Mouse (Mus musculus) neural tube, embryonic 11.5 days (tissue): ENCODE results near the gene Gpr183. TPM values are rescaled to one million over a fixed set of nuclear protein-coding genes. Genes with fewer than 3 reads are reported as not detected.

Experiments used
- ATAC-seq: fragments of 200-750 bp; cut with Nextera tagmentation; 2 replicates; pipeline ENCODE4 v1.8.0; 2017; ENCODE audit warnings: moderate number of reproducible peaks, mild to moderate bottlenecking, moderate TSS enrichment, moderate library complexity; ENCODE audit not compliant: insufficient read depth, low FRiP score, low TSS enrichment
- DNase-seq: peaks from one replicate; pipeline ENCODE4 v3.0.0-alpha.2; 2015; ENCODE audit warnings: low spot score
- H3K27ac ChIP-seq: fragments of 300-500 bp; sonication (generic); 2 replicates; pipeline ENCODE4 v1.5.1; 2014; ENCODE audit warnings: low read depth, mild to moderate bottlenecking, low read length
- H3K27me3 ChIP-seq: fragments of 300-500 bp; sonication (generic); 2 replicates; pipeline ENCODE4 v1.6.1; 2014; ENCODE audit warnings: mild to moderate bottlenecking, low read length, mixed read lengths; ENCODE audit not compliant: control insufficient read depth, insufficient read depth
- H3K36me3 ChIP-seq: fragments of 300-500 bp; sonication (generic); 2 replicates; pipeline ENCODE4 v1.6.1; 2014; ENCODE audit warnings: mild to moderate bottlenecking, low read length, moderate library complexity, mixed read lengths; ENCODE audit not compliant: control insufficient read depth, insufficient read depth
- H3K4me1 ChIP-seq: fragments of 300-500 bp; sonication (generic); 2 replicates; pipeline ENCODE4 v1.6.1; 2014; ENCODE audit warnings: low read length, mixed read lengths; ENCODE audit not compliant: control insufficient read depth, insufficient read depth
- H3K4me2 ChIP-seq: fragments of 300-500 bp; sonication (generic); 2 replicates; pipeline ENCODE4 v1.6.1; 2014; ENCODE audit warnings: low read depth, mild to moderate bottlenecking, moderate library complexity
- H3K4me3 ChIP-seq: fragments of 300-500 bp; sonication (generic); 2 replicates; pipeline ENCODE4 v1.5.1; 2014; ENCODE audit warnings: low read depth, low read length
- H3K9ac ChIP-seq: fragments of 300-500 bp; sonication (generic); 2 replicates; pipeline ENCODE4 v1.6.1; 2014; ENCODE audit warnings: mild to moderate bottlenecking, low read length
- H3K9me3 ChIP-seq: fragments of 300-500 bp; sonication (generic); 2 replicates; pipeline ENCODE4 v1.6.1; 2016; ENCODE audit warnings: low read length; ENCODE audit not compliant: control insufficient read depth
- WGBS: fragments of 180-500 bp; shearing (Covaris S2); extraction: QIAGEN DNeasy Blood & Tissue Kit; methylation state at CpG from one replicate; pipeline ENCODE4 v1.1.7; 2014; 5-methylcytosine and 5-hydroxymethylcytosine counted together
- polyA plus RNA-seq: library from polyadenylated mRNA; unstranded; fragments of >200 nt; fragmentation: Nextera tagmentation; extraction: Ambion mirVana; gene quantifications from 2 replicates; pipeline ENCODE4 v1.2.1, GENCODE M21; 2014

The Gpr183 gene
- polyA plus RNA-seq, 1 experiment from 2014 or later, result 3.5 TPM

DNA sequence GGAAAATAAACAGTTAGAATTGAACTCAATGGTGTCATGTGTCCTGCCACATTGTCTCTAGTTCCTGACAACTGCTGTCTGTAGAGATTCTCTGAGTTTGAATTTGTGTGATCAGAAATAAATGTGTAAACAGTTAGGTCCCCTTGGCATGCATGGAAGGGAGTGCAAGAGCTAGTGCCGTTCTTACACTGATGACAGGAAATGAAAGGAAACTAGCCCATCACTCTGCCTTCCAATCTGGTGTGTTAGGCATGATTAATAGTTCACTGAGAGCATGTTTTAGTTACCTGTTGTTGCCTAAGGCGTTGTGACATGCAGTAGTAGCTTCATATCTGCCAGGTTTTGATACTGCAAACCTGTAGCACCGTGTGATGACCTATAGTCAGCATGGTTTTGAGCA, 17.0 kb downstream of the Gpr183 start:
- no peak for ATAC-seq
- Histone ChIP-seq H3K27me3 (no peaks in the 10 kb centered on the region), H3K4me1 (no peaks in the 10 kb centered on the region), H3K27ac (no peak overlapping the region), H3K9me3 (no peaks in the 10 kb centered on the region), H3K36me3 (no peaks in the 10 kb centered on the region), H3K4me3 (no peak overlapping the region), H3K9ac (no peak overlapping the region), H3K4me2 (no peak overlapping the region)
- WGBS, result 93% methylated on average over 3 of the region's 3 CpGs
- DNase-seq, result no peak

DNA sequence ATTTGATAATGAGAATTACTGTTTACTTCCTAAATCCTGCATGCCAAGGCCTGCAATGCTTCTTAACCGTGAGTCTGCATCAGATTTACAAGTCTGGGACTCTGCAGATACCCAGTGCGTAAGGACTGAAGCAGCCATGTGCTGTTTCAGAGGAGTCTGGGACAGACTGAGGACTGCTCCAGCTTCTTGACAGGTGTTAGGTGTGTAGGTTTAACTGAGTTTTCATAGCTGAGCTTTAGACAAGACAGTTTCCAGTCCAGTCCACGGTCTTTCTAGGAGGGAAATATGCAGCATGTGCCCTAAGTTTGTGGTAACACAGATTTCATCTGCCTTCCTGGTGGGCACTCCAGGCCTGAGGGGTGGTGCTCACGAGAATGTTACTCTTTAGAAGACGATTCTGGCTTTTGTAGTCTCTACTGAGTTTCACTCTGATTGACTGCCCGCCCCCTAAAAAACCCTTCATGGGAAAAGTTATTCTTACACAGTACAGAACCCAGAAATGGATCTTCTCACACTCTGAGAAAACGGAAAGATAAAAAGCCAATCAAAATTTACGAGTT, 17.7 kb downstream of the Gpr183 start:
- whole genome bisulfite sequencing, result 75% methylated on average over 8 of the region's 8 CpGs
- no peak overlapping the region for H3K4me3 ChIP-seq
- H3K27me3 ChIP-seq, result no peaks in the 10 kb centered on the region
- no peak for DNase-seq
- no peaks in the 10 kb centered on the region for H3K9me3 ChIP-seq
- no peak overlapping the region for H3K4me2 ChIP-seq
- H3K4me1 ChIP-seq, result no peaks in the 10 kb centered on the region
- H3K9ac ChIP-seq, result no peak overlapping the region
- no peak overlapping the region for H3K27ac ChIP-seq
- no peak for ATAC-seq
- no peaks in the 10 kb centered on the region for H3K36me3 ChIP-seq

DNA sequence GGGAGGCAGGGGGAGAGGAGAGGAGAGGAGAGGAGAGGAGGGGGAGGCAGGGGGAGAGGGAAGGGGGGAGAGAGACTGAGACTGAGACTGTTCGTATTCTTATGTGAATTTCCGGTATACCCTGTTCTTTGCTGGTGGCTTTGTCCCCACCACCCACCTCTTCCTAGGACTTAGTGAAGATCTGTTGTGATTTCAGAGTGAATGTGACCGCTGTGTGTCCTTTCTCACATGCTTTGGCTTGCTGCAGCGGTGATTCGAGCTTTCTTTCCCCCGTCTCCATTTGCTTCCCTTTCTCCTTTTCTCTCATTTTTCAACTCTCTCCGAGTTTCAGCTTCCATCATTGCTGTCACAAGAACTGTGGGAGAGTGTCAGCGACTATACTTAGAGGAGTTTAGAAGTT, 18.3 kb downstream of the Gpr183 start:
- no peak overlapping the region for H3K4me2 ChIP-seq
- H3K9me3 ChIP-seq, result no peaks in the 10 kb centered on the region
- WGBS, result 77% methylated on average over 8 of the region's 8 CpGs

DNA sequence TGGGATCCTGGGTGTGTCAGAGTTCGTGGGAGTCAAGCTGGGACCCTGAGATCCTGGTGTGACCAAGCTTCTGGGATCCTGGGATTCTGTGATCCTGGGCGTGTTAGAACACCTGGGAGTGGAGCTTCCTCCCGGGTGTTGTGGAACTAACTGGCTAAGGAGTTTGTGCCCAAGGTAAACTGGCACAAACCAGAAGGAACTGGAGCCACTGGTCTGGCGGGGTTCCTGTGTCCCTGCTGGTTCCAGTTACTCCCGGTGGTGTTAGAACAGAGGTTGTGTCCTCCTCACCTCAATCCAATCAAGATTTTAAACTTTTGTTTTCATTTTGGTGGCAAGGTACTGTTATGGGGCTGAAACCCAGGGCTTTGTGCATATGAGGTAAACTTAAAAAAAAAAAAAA, 18.9 kb downstream of the Gpr183 start:
- WGBS, result 86% methylated on average over 5 of the region's 5 CpGs
- no peaks in the 10 kb centered on the region for H3K4me1 ChIP-seq
- no peak overlapping the region for H3K4me3 ChIP-seq
- H3K4me2 ChIP-seq, result no peak overlapping the region
- H3K27ac ChIP-seq, result no peak overlapping the region
- ATAC-seq, result no peak
- no peaks in the 10 kb centered on the region for H3K36me3 ChIP-seq
- no peak overlapping the region for H3K9ac ChIP-seq
- H3K9me3 ChIP-seq, result no peaks in the 10 kb centered on the region
- no peaks in the 10 kb centered on the region for H3K27me3 ChIP-seq
- no peak for DNase-seq

More for the DNA sequence above, 18.3 kb downstream of the Gpr183 start:
- ATAC-seq (no peak), DNase-seq (no peak)
- Histone ChIP-seq H3K9ac (no peak overlapping the region), H3K4me3 (no peak overlapping the region), H3K36me3 (no peaks in the 10 kb centered on the region), H3K27ac (no peak overlapping the region), H3K27me3 (no peaks in the 10 kb centered on the region), H3K4me1 (no peaks in the 10 kb centered on the region)

DNA sequence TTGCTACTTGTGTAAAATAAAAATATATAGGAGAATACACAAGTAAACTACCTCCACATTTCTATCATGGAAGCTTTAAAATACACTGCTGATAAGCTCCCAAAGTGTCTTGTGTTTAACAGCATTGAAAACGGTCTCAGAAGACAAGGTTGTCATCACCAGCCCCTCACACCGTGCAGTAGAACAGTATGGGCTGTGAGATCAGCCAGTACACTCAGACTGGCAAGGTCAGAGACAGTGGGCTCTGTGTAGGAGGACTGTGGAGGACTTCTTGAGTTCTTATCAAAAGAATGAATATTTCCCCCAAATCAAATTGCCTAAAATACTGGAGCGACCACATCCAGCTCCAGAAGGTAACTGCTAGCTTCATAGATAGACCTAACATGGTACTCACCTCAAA, 25.4 kb downstream of the Gpr183 start:
- Histone ChIP-seq H3K4me2 (no peak overlapping the region), H3K4me3 (no peak overlapping the region), H3K9me3 (no peaks in the 10 kb centered on the region), H3K4me1 (no peaks in the 10 kb centered on the region), H3K27ac (no peak overlapping the region), H3K36me3 (0 out of 2 replicates have a peak, but pooled peaks cover 2% of the 10 kb centered on the region), H3K9ac (no peak overlapping the region), H3K27me3 (no peaks in the 10 kb centered on the region)
- WGBS, result 89% methylated on average over 3 of the region's 3 CpGs
- no peak for ATAC-seq
- no peak for DNase-seq

DNA sequence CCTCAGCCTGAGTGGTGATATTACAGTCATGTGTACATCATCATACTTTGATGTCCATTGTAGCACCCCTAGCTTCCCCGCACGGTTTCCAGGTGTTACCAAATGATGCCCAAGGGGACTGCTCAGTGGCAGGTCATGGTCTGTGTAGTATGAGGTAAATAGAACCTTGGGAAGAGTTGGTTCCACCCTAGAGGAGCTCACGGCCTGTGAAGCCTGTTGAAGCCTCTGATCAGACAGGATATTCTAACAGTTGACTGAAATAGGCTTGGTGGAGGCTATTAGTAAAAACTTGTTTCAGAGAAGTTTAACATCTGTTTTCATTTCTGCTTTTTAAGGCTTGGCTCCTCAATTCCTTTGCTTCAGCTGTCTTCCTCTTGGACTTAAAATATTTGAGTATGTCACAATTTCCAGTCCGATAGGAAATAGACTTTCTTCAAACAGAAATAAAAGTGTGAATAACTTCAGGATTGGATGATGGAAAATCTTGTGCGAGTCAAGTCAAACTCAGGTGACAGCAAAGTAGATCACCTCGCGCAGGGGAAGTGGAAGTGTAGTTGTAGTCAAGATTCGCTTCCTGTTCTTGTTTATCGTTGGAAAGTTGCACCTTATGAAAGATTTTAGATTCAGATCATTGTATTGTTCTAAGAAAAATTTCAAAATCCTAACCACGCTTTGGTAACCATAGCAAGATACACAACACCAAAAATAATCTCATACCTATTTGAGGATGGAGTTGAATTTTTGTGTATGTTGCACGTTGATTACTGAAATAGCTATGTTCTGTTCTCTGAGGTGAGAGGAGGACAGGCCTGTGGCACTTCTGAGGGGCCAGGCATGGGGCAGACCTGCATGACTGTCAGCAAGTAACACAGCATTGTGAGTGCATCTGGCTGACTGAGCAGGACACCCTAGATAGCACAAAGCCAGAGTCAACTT, 26.5 kb downstream of the Gpr183 start:
- H3K4me1 ChIP-seq, result no peaks in the 10 kb centered on the region
- H3K27me3 ChIP-seq, result no peaks in the 10 kb centered on the region
- H3K4me3 ChIP-seq, result no peak overlapping the region
- H3K9me3 ChIP-seq, result no peaks in the 10 kb centered on the region
- ATAC-seq (no peak), DNase-seq (no peak)
- no peak overlapping the region for H3K4me2 ChIP-seq
- H3K36me3 ChIP-seq, result 0 out of 2 replicates have a peak, but pooled peaks cover 2% of the 10 kb centered on the region
- no peak overlapping the region for H3K27ac ChIP-seq
- no peak overlapping the region for H3K9ac ChIP-seq
- 92% methylated on average over 11 of the region's 11 CpGs for WGBS

DNA sequence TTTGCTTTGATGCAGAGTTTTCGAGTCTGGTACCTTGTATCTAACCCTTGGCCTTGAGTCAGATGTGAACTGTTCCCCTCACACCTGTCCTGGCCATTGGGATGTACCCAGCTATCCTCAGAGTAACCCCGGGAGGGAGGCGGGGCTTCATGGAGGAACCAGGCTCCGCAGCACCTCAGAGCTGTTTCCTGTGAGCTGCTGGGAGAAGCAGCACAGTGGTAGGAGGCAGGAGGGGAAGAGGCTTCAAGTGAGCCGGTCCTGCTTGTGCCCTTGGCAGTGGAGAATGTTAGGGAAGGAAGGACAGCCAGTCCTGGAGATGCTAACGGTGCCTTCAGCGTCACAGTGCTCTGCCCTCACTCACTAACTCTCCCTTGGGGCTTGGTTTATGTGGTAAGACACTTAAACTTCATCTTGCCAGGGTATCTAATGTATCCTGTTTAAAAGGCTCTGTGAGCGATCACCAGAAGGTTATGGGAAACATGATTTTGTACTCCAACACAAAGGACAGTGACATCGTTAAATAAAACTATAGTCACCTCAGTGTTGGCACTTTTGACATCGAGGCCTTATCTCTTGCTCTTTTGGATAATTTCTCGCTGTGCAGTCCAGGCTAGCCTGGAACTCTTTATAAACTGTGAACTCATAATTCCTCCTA, 27.3 kb downstream of the Gpr183 start:
- H3K9me3 ChIP-seq, result no peaks in the 10 kb centered on the region
- WGBS, result 86% methylated on average over 11 of the region's 11 CpGs
- DNase-seq (no peak), ATAC-seq (no peak)
- H3K4me1 ChIP-seq, result no peaks in the 10 kb centered on the region
- H3K27me3 ChIP-seq, result no peaks in the 10 kb centered on the region
- no peak overlapping the region for H3K4me2 ChIP-seq
- no peak overlapping the region for H3K9ac ChIP-seq
- H3K4me3 ChIP-seq, result no peak overlapping the region
- 0 out of 2 replicates have a peak, but pooled peaks cover 2% of the 10 kb centered on the region for H3K36me3 ChIP-seq
- no peak overlapping the region for H3K27ac ChIP-seq

DNA sequence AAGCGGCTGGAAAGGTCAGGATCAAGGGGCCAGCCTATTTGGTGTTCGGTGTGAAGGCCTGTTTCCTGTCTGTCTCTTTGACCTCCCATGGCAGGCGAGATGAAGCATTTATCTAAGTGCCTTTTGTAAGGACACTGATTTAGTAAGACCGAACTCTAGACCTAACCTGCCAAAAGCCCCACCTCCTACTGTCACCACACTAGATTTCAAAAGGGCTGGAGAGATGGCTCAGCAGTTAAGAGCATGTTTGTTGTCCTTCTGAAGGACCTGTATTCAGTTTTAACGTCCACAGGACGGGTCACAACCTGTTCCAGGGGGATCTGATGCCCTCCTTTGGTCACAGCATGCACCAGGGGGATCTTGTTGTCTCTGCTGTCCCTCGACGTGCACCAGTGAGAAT, 28.1 kb downstream of the Gpr183 start:
- H3K27me3 ChIP-seq, result no peaks in the 10 kb centered on the region
- no peaks in the 10 kb centered on the region for H3K4me1 ChIP-seq
- 80% methylated on average over 8 of the region's 8 CpGs for WGBS
- no peak overlapping the region for H3K27ac ChIP-seq
- no peak overlapping the region for H3K4me2 ChIP-seq
- no peaks in the 10 kb centered on the region for H3K9me3 ChIP-seq
- ATAC-seq (no peak), DNase-seq (no peak)
- no peak overlapping the region for H3K4me3 ChIP-seq
- no peak overlapping the region for H3K9ac ChIP-seq
- 0 out of 2 replicates have a peak, but pooled peaks cover 2% of the 10 kb centered on the region for H3K36me3 ChIP-seq
